Mouse (Mus musculus) limb, embryonic 11.5 days (tissue): ENCODE data around the gene Sel1l2. TPM values are rescaled to one million over a fixed set of nuclear protein-coding genes. Genes with fewer than 3 reads are reported as not detected.
A peak's percentile ranks its signal among the peaks of the same experiment; 100 is the strongest.

Experiments
- ATAC-seq: fragments of 200-750 bp; cut with Nextera tagmentation; 2 replicates; pipeline ENCODE4 v1.8.0; 2017; ENCODE audit warnings: low read depth; ENCODE audit not compliant: insufficient number of reproducible peaks, low FRiP score, low TSS enrichment
- DNase-seq: peaks from one replicate; pipeline ENCODE4 v3.0.0-alpha.2; 2015; ENCODE audit warnings: low spot score
- H3K27ac ChIP-seq: fragments of 300-500 bp; sonication (generic); replicated peaks from 2 replicates; pipeline ENCODE4 v1.5.1; 2014; ENCODE audit warnings: low read depth, mild to moderate bottlenecking, low read length
- H3K27me3 ChIP-seq: fragments of 300-500 bp; sonication (generic); 2 replicates; pipeline ENCODE4 v1.6.1; 2014; ENCODE audit warnings: mild to moderate bottlenecking, low read length, mixed read lengths; ENCODE audit not compliant: control insufficient read depth, insufficient read depth
- H3K36me3 ChIP-seq: fragments of 300-500 bp; sonication (generic); 2 replicates; pipeline ENCODE4 v1.6.1; 2014; ENCODE audit warnings: mild to moderate bottlenecking, low read length, moderate library complexity, mixed read lengths; ENCODE audit not compliant: control insufficient read depth, insufficient read depth
- H3K4me1 ChIP-seq: fragments of 300-500 bp; sonication (generic); 2 replicates; pipeline ENCODE4 v1.6.1; 2014; ENCODE audit warnings: low read length, mixed read lengths; ENCODE audit not compliant: control insufficient read depth, insufficient read depth
- H3K4me2 ChIP-seq: fragments of 300-500 bp; sonication (generic); 2 replicates; pipeline ENCODE4 v1.6.1; 2014; ENCODE audit warnings: low read depth, mild to moderate bottlenecking, moderate library complexity; ENCODE audit not compliant: severe bottlenecking
- H3K4me3 ChIP-seq: fragments of 300-500 bp; sonication (generic); 2 replicates; pipeline ENCODE4 v1.5.1; 2014; ENCODE audit warnings: low read depth, low read length
- H3K9ac ChIP-seq: fragments of 300-500 bp; sonication (generic); 2 replicates; pipeline ENCODE4 v1.6.1; 2014; ENCODE audit warnings: mild to moderate bottlenecking, low read length
- H3K9me3 ChIP-seq: fragments of 300-500 bp; sonication (generic); 2 replicates; pipeline ENCODE4 v1.6.1; 2016; ENCODE audit warnings: low read length; ENCODE audit not compliant: control insufficient read depth
- WGBS: fragments of 180-500 bp; shearing (Covaris S2); extraction: QIAGEN DNeasy Blood & Tissue Kit; methylation state at CpG from one replicate; pipeline ENCODE4 v1.1.7; 2014; 5-methylcytosine and 5-hydroxymethylcytosine counted together
- polyA plus RNA-seq: library from polyadenylated mRNA; unstranded; fragments of >200 nt; fragmentation: Nextera tagmentation; extraction: Ambion mirVana; gene quantifications from 2 replicates; pipeline ENCODE4 v1.2.1, GENCODE M21; 2014

Sel1l2 gene
- polyA plus RNA-seq, 1 experiment from 2014 or later = not detected

- ATAC-seq (no peak), DNase-seq (no peak)
- no peak overlapping the region for H3K9ac ChIP-seq
- no peak overlapping the region for H3K4me2 ChIP-seq
- H3K27me3 ChIP-seq = no peaks in the 10 kb centered on the region
- no peaks in the 10 kb centered on the region for H3K9me3 ChIP-seq
- H3K4me3 ChIP-seq = no peak overlapping the region
- H3K36me3 ChIP-seq = no peaks in the 10 kb centered on the region
- 82% methylated on average over 5 of the region's 5 CpGs for WGBS
- no peaks in the 10 kb centered on the region for H3K4me1 ChIP-seq
- H3K27ac ChIP-seq = no peak overlapping the region
These were observed 58.8 kb downstream of the Sel1l2 start for GRCm38 (mm10) chr2:140330508-140331306.

DNA sequence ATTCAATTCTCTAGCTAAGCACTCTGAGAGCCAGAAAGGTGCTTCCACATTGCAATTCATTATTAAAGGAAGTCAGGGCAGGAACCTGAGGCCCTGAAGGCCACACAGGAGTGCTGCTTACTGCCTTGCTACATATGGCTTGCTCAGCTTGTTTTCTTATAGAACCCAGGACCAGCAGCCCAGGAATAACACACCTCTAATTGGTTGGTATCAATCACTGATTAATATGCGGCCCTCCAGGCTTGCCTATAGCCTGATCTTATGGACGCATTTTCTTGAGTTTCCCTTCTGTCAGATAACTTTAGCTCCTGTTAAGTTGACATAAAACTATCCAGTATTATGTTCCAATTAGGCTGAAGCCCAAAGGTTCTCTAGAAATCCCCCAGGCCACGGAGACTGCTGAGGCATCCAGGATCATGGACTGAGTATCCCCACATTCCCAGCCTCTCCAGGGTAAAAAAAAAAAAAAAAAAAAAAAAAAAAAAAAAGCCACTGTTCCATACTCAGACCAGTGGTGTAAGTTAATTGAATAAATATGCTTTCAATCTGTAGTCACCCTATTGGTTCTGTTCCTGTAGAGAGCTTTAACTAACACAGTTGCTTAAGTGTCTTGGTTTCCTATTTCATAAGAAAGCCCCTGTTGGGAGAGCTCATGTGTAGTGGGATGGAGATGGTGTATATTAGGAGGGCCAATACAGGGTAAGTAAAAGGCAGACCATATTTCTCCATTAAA, 86.4 kb downstream of the Sel1l2 start:
- H3K4me2 ChIP-seq = no peak overlapping the region
- H3K36me3 ChIP-seq = no peaks in the 10 kb centered on the region
- no peaks in the 10 kb centered on the region for H3K9me3 ChIP-seq
- no peak overlapping the region for H3K9ac ChIP-seq
- H3K27ac ChIP-seq = peak overlapping the region; percentile 40; the same call in 1 of the 2 replicates
- DNase-seq (peak; percentile 27), ATAC-seq (peak; percentile 82)
- H3K27me3 ChIP-seq = no peaks in the 10 kb centered on the region
- H3K4me1 ChIP-seq = no peaks in the 10 kb centered on the region
- H3K4me3 ChIP-seq = no peak overlapping the region
- whole genome bisulfite sequencing = 20% methylated on average over 3 of the region's 3 CpGs

GRCm38 (mm10) chr2:140297155-140297554, 92.4 kb downstream of the Sel1l2 start:
- WGBS = 10% methylated on average over 4 of the region's 4 CpGs
- H3K4me1 ChIP-seq = no peaks in the 10 kb centered on the region
- H3K27me3 ChIP-seq = no peaks in the 10 kb centered on the region
- no peak overlapping the region for H3K9ac ChIP-seq
- H3K9me3 ChIP-seq = no peaks in the 10 kb centered on the region
- H3K36me3 ChIP-seq = no peaks in the 10 kb centered on the region
- peak; percentile 65 for ATAC-seq
- peak; percentile 60 for DNase-seq
- H3K4me2 ChIP-seq = no peak overlapping the region
- H3K4me3 ChIP-seq = no peak overlapping the region
- no peak overlapping the region for H3K27ac ChIP-seq

GRCm38 (mm10) chr2:140293820-140294219, 95.7 kb downstream of the Sel1l2 start:
- Histone ChIP-seq H3K9me3 (no peaks in the 10 kb centered on the region), H3K27me3 (no peaks in the 10 kb centered on the region), H3K4me3 (no peak overlapping the region), H3K9ac (no peak overlapping the region), H3K4me1 (no peaks in the 10 kb centered on the region), H3K27ac (no peak overlapping the region), H3K4me2 (no peak overlapping the region), H3K36me3 (no peaks in the 10 kb centered on the region)
- no peak for DNase-seq
- WGBS = 94% methylated on average over 2 of the region's 2 CpGs
- ATAC-seq = no peak

GRCm38 (mm10) chr2:140280808-140281207, 108.7 kb downstream of the Sel1l2 start:
- Histone ChIP-seq H3K4me3 (no peak overlapping the region), H3K4me1 (no peaks in the 10 kb centered on the region), H3K36me3 (no peaks in the 10 kb centered on the region), H3K4me2 (no peak overlapping the region), H3K27ac (no peak overlapping the region), H3K9ac (no peak overlapping the region), H3K9me3 (no peaks in the 10 kb centered on the region), H3K27me3 (no peaks in the 10 kb centered on the region)
- ATAC-seq (no peak), DNase-seq (no peak)
- WGBS = 69% methylated on average over 8 of the region's 8 CpGs

- H3K4me1 ChIP-seq = no peaks in the 10 kb centered on the region
- no peaks in the 10 kb centered on the region for H3K36me3 ChIP-seq
- no peak for ATAC-seq
- no peak for DNase-seq
- H3K4me3 ChIP-seq = no peak overlapping the region
- H3K9ac ChIP-seq = no peak overlapping the region
- H3K27ac ChIP-seq = no peak overlapping the region
- H3K27me3 ChIP-seq = no peaks in the 10 kb centered on the region
- H3K4me2 ChIP-seq = no peak overlapping the region
- H3K9me3 ChIP-seq = no peaks in the 10 kb centered on the region
- WGBS = 89% methylated on average over 2 of the region's 2 CpGs
These were observed 133.8 kb downstream of the Sel1l2 start for GRCm38 (mm10) chr2:140255595-140256141.

DNA sequence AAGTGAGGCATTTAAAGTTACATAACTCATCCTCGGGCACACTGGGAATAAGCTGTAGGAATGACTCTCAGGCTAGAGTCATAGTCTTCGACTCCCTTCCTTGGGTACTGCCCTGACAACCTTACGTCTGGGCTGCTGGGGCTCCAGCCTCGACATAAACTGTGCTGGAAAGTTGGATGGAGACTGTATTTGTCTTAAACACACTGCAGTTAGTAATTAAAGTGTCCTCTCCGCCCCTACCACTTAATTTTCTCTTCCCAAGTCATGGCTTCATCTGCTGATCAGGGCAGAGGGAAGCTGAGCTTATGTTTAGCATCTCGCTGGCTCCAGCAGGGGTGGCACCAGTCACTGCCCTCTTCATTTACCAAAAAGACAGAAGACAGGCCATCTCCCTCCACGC, 135.2 kb downstream of the Sel1l2 start:
- H3K4me1 ChIP-seq = no peaks in the 10 kb centered on the region
- DNase-seq = no peak
- no peak overlapping the region for H3K27ac ChIP-seq
- H3K9me3 ChIP-seq = no peaks in the 10 kb centered on the region
- WGBS = 85% methylated on average over 7 of the region's 7 CpGs
- no peak overlapping the region for H3K4me3 ChIP-seq
- no peak overlapping the region for H3K9ac ChIP-seq
- H3K36me3 ChIP-seq = no peaks in the 10 kb centered on the region
- H3K4me2 ChIP-seq = no peak overlapping the region
- no peaks in the 10 kb centered on the region for H3K27me3 ChIP-seq
- ATAC-seq = no peak

- no peaks in the 10 kb centered on the region for H3K36me3 ChIP-seq
- no peaks in the 10 kb centered on the region for H3K4me1 ChIP-seq
- no peaks in the 10 kb centered on the region for H3K9me3 ChIP-seq
- no peak overlapping the region for H3K27ac ChIP-seq
- DNase-seq (no peak), ATAC-seq (no peak)
- WGBS = 94% methylated on average over 5 of the region's 5 CpGs
- no peaks in the 10 kb centered on the region for H3K27me3 ChIP-seq
- no peak overlapping the region for H3K9ac ChIP-seq
- no peak overlapping the region for H3K4me3 ChIP-seq
- no peak overlapping the region for H3K4me2 ChIP-seq
These were observed 146.4 kb downstream of the Sel1l2 start for GRCm38 (mm10) chr2:140243105-140243504.
